Mouse (Mus musculus): ENCODE results near the gene Kazn. TPM values are rescaled to one million over a fixed set of nuclear protein-coding genes. Genes with fewer than 3 reads are reported as not detected.

Gene Kazn
- not detected in 2 replicates for total RNA-seq (2014; fragmentation: Nextera tagmentation)
- under 0.01 and 0.11 TPM in 2 replicates for total RNA-seq (2017)
- polyA plus RNA-seq (2012): not detected in 2 replicates

DNA sequence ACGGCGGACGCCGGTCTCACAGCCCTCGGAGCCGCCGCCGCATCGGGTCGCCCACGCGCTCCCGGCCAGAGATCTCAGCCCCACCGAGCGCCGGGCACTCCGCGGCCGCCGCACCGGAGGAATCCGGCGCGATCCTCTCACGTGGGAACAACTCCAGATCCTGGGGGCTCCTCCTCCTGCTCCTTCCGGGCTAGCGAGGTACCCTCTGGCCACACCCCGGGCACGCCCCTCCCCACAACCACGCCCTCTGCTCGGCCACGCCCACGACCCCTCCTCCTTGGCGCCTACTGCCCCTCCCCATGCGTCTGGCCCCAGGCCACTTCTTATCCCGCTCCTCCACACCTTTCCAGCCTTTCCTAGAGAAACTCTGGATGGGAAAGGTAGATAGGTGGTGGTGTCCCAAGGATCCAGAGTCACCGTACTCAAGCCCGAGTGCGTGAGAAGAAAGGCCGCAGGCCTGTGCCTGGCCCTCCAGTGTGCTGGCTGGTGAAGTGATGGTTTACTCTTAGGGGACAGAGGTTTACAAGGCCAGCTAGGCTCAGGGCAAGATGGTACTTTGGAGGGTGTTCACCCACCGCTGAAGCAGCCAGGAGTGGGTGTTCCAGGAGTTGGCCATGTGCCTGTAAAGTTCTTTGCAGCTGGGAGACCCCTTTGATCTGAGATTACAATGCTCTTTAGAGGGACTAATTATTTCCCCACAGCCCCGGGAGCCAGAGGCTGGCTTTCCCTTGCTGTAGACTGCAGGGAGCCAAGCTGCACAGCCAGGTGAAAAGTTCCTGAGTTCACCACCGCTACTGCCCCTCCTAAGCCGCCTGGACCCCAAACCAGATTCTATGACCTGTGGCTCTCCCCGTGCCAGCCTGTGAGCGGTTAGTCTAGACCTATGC lies at the start of gene Kazn:
Gene Kazn (minus strand): TSS at position 162 of the 887 bp plus-strand sequence.
- no peak for TF ChIP-seq CTCF (IDR thresholded peaks at IDR 0.05; ENCODE audit: low read depth, low read length)
- no peak for TF ChIP-seq GATA2 (IDR thresholded peaks at IDR 0.05; ENCODE audit: borderline replicate concordance, low read depth, low read length)
- TF ChIP-seq TAL1 (conservative IDR thresholded peaks at IDR 0.05; ENCODE audit: low read depth, low read length): no peak
- TF ChIP-seq POLR2AphosphoS5 (IDR thresholded peaks at IDR 0.05; ENCODE audit: insufficient replicate concordance, low read depth, low read length): no peak
- no peak for TF ChIP-seq GATA1 (IDR thresholded peaks at IDR 0.05; ENCODE audit: borderline replicate concordance, low read length)
- Histone ChIP-seq H3K36me3 (replicated peaks) (no peaks in the 10 kb centered on the region), H3K27me3 (ENCODE audit: insufficient read depth, low read length) (no peaks in the 10 kb centered on the region), H3K4me1 (ENCODE audit: insufficient read depth, low read depth, low read length) (no peaks in the 10 kb centered on the region), H3K4me3 (ENCODE audit: low read depth, low read length) (peak within 1 kb of the TSS; percentile 27; the same call in 1 of the 2 replicates), H3K9me3 (replicated peaks) (peaks cover 82% of the 10 kb centered on the region)
- ATAC-seq (ENCODE audit: extremely low read depth, insufficient number of reproducible peaks, low FRiP score, poor library complexity, severe bottlenecking) (no peak), DNase-seq (ENCODE audit: low spot score) (no peak)

- no peak for DNase-seq (ENCODE audit: low spot score)
- no peak for ATAC-seq (ENCODE audit: extremely low read depth, insufficient number of reproducible peaks, low FRiP score, poor library complexity, severe bottlenecking)
- TF ChIP-seq TAL1 (conservative IDR thresholded peaks at IDR 0.05; ENCODE audit: low read depth, low read length): no peak
- TF ChIP-seq POLR2AphosphoS5 (IDR thresholded peaks at IDR 0.05; ENCODE audit: insufficient replicate concordance, low read depth, low read length): no peak
- TF ChIP-seq CTCF (IDR thresholded peaks at IDR 0.05; ENCODE audit: low read depth, low read length): no peak
- no peak for TF ChIP-seq GATA1 (IDR thresholded peaks at IDR 0.05; ENCODE audit: borderline replicate concordance, low read length)
- TF ChIP-seq GATA2 (IDR thresholded peaks at IDR 0.05; ENCODE audit: borderline replicate concordance, low read depth, low read length): no peak
- Histone ChIP-seq H3K4me1 (ENCODE audit: insufficient read depth, low read depth, low read length) (no peaks in the 10 kb centered on the region), H3K36me3 (replicated peaks) (no peaks in the 10 kb centered on the region), H3K9me3 (replicated peaks) (peaks cover 81% of the 10 kb centered on the region), H3K27me3 (ENCODE audit: insufficient read depth, low read length) (no peaks in the 10 kb centered on the region), H3K4me3 (ENCODE audit: low read depth, low read length) (no peak overlapping the region)
These were observed 46.3 kb upstream of the Kazn start for GRCm38 (mm10) chr4:142285471-142285870.

DNA sequence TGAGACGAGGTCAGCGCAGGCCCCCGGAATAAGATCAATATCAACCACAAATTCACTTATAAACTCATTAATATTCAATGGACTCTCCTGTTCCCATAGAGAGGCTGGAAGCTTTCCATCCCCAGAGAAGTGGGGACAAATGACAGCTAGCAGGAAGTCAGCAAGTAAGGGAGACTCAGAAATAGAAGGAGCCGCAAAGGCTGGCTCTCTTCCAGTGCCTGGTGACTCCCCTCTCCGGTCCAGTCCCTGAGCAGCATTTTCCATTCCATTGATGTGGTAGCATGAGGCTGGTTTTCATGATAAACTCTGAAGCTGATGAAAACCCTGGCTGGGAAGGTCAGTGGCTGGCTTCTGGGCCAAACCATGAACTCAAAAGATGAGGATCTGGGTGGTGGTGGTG lies 44.7 kb upstream of the Kazn start:
- H3K36me3 ChIP-seq (replicated peaks): no peaks in the 10 kb centered on the region

DNA sequence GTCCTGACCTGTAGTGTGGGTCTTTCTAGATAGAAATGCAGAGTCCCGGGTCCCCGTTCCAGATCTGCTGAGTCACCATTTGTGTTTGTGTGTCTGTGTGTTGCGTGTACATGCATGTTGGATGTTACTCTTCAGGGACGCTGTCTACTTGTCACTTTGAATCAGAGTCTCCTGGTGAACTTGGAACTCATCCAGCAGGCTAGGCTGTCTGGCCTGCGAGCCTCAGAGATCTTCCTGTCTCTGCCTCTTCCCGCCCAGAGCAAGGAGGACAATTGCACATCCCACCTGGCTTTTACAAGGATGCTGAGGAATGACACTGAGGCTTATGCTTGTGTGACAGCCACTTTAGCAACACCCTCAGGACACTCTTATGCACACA lies 39.0 kb upstream of the Kazn start:
- Histone ChIP-seq H3K4me1 (ENCODE audit: insufficient read depth, low read depth, low read length) (no peaks in the 10 kb centered on the region), H3K9me3 (replicated peaks) (peaks cover 88% of the 10 kb centered on the region), H3K4me3 (ENCODE audit: low read depth, low read length) (no peak overlapping the region), H3K36me3 (replicated peaks) (no peaks in the 10 kb centered on the region), H3K27me3 (ENCODE audit: insufficient read depth, low read length) (no peaks in the 10 kb centered on the region)
- DNase-seq (ENCODE audit: low spot score): no peak
- TF ChIP-seq GATA2 (IDR thresholded peaks at IDR 0.05; ENCODE audit: borderline replicate concordance, low read depth, low read length) (no peak), CTCF (IDR thresholded peaks at IDR 0.05; ENCODE audit: low read depth, low read length) (no peak), TAL1 (conservative IDR thresholded peaks at IDR 0.05; ENCODE audit: low read depth, low read length) (no peak), GATA1 (IDR thresholded peaks at IDR 0.05; ENCODE audit: borderline replicate concordance, low read length) (no peak)
- no peak for ATAC-seq (ENCODE audit: extremely low read depth, insufficient number of reproducible peaks, low FRiP score, poor library complexity, severe bottlenecking)

More for the DNA sequence above, 44.7 kb upstream of the Kazn start:
- DNase-seq (ENCODE audit: low spot score): no peak
- no peak for TF ChIP-seq GATA2 (IDR thresholded peaks at IDR 0.05; ENCODE audit: borderline replicate concordance, low read depth, low read length)
- no peak for TF ChIP-seq CTCF (IDR thresholded peaks at IDR 0.05; ENCODE audit: low read depth, low read length)
- TF ChIP-seq TAL1 (conservative IDR thresholded peaks at IDR 0.05; ENCODE audit: low read depth, low read length): no peak
- TF ChIP-seq GATA1 (IDR thresholded peaks at IDR 0.05; ENCODE audit: borderline replicate concordance, low read length): no peak
- peaks cover 86% of the 10 kb centered on the region for H3K9me3 ChIP-seq (replicated peaks)
- H3K4me1 ChIP-seq (ENCODE audit: insufficient read depth, low read depth, low read length): no peaks in the 10 kb centered on the region
- no peak overlapping the region for H3K4me3 ChIP-seq (ENCODE audit: low read depth, low read length)
- no peak for ATAC-seq (ENCODE audit: extremely low read depth, insufficient number of reproducible peaks, low FRiP score, poor library complexity, severe bottlenecking)
- no peaks in the 10 kb centered on the region for H3K27me3 ChIP-seq (ENCODE audit: insufficient read depth, low read length)

DNA sequence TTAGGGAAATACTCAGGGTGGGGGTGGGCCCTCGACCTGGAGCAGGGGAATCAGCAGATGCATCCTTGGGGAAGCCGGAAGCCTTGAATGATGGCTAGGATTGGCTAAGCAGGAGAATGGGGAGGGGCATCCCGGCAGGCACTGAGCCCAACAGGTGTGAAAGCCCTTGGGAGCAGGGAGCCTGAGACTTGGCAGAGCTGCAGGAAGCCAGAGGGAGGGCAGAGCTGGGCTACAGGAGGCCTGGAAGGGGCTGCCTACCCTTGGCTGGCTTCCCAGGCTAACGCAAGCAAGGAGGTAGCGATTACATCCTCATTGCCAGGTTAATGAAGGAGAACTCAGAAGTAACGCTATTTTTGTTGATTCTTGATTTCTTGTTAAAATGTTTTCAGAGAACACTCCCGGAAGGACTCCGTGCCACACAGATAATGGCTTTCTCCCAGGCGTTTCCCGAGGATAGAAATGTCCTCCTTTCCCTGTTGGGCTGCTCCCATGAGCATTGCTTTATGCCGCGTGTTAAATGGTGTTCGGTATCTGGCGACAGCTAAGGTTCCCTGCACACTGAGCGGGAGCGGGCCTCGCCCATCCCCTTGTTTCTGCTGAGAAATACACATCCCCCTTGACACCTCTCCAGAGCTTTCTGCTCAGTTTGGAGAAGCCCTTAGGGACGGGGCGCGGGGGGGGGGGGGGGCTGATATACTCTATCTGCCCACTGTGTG lies 38.4 kb upstream of the Kazn start:
- no peaks in the 10 kb centered on the region for H3K36me3 ChIP-seq (replicated peaks)
- ATAC-seq (ENCODE audit: extremely low read depth, insufficient number of reproducible peaks, low FRiP score, poor library complexity, severe bottlenecking): no peak
- no peaks in the 10 kb centered on the region for H3K27me3 ChIP-seq (ENCODE audit: insufficient read depth, low read length)
- DNase-seq (ENCODE audit: low spot score): no peak
- no peak overlapping the region for H3K4me3 ChIP-seq (ENCODE audit: low read depth, low read length)
- TF ChIP-seq POLR2AphosphoS5 (IDR thresholded peaks at IDR 0.05; ENCODE audit: insufficient replicate concordance, low read depth, low read length) (no peak), CTCF (IDR thresholded peaks at IDR 0.05; ENCODE audit: low read depth, low read length) (no peak), GATA1 (IDR thresholded peaks at IDR 0.05; ENCODE audit: borderline replicate concordance, low read length) (no peak), GATA2 (IDR thresholded peaks at IDR 0.05; ENCODE audit: borderline replicate concordance, low read depth, low read length) (no peak), TAL1 (conservative IDR thresholded peaks at IDR 0.05; ENCODE audit: low read depth, low read length) (no peak)
- no peaks in the 10 kb centered on the region for H3K4me1 ChIP-seq (ENCODE audit: insufficient read depth, low read depth, low read length)
- H3K9me3 ChIP-seq (replicated peaks): peaks cover 86% of the 10 kb centered on the region

DNA sequence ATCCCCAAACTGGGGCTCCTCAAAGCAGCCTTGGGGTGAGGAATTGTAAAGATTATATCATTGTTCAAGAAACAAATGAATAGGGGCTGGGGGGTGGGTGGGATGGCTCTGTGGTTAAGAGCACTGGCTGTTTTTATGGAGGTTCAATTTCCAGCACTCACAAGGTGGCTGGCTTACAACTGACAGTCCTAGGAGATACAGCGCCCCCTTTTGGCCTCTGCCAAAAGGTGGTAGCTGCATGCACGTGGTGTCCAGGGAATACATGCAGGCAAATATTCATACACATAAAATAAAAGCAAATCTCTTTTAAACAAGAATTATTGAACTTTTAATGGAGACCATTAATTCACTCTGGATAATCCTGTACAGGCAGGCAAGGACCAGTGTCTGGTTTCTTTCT lies 36.0 kb upstream of the Kazn start:
- ATAC-seq (ENCODE audit: extremely low read depth, insufficient number of reproducible peaks, low FRiP score, poor library complexity, severe bottlenecking) (no peak), DNase-seq (ENCODE audit: low spot score) (no peak)

More for the DNA sequence above, 36.0 kb upstream of the Kazn start:
- no peaks in the 10 kb centered on the region for H3K27me3 ChIP-seq (ENCODE audit: insufficient read depth, low read length)
- no peak for TF ChIP-seq TAL1 (conservative IDR thresholded peaks at IDR 0.05; ENCODE audit: low read depth, low read length)
- TF ChIP-seq GATA1 (IDR thresholded peaks at IDR 0.05; ENCODE audit: borderline replicate concordance, low read length): no peak
- TF ChIP-seq CTCF (IDR thresholded peaks at IDR 0.05; ENCODE audit: low read depth, low read length): no peak
- no peak for TF ChIP-seq POLR2AphosphoS5 (IDR thresholded peaks at IDR 0.05; ENCODE audit: insufficient replicate concordance, low read depth, low read length)
- no peak for TF ChIP-seq GATA2 (IDR thresholded peaks at IDR 0.05; ENCODE audit: borderline replicate concordance, low read depth, low read length)
- H3K36me3 ChIP-seq (replicated peaks): no peaks in the 10 kb centered on the region
- H3K4me1 ChIP-seq (ENCODE audit: insufficient read depth, low read depth, low read length): no peaks in the 10 kb centered on the region
- H3K9me3 ChIP-seq (replicated peaks): peaks cover 82% of the 10 kb centered on the region
- H3K4me3 ChIP-seq (ENCODE audit: low read depth, low read length): no peak overlapping the region

All from G1E (cell line).